Mouse (Mus musculus) neural tube, embryonic 11.5 days (tissue): ENCODE results near the gene Rnf2. TPM values are rescaled to one million over a fixed set of nuclear protein-coding genes. Genes with fewer than 3 reads are reported as not detected.
"Not testable (repeated sequence)": the region's sequence is repeated elsewhere in the genome, so short reads cannot be mapped to it uniquely, and the experiment has no call there.

Source experiments
- ATAC-seq: fragments of 200-750 bp; cut with Nextera tagmentation; 2 replicates; pipeline ENCODE4 v1.8.0; 2017; ENCODE audit warnings: moderate number of reproducible peaks, mild to moderate bottlenecking, moderate TSS enrichment, moderate library complexity; ENCODE audit not compliant: insufficient read depth, low FRiP score, low TSS enrichment
- DNase-seq: peaks from one replicate; pipeline ENCODE4 v3.0.0-alpha.2; 2015; ENCODE audit warnings: low spot score
- H3K27ac ChIP-seq: fragments of 300-500 bp; sonication (generic); 2 replicates; pipeline ENCODE4 v1.5.1; 2014; ENCODE audit warnings: low read depth, mild to moderate bottlenecking, low read length
- H3K27me3 ChIP-seq: fragments of 300-500 bp; sonication (generic); 2 replicates; pipeline ENCODE4 v1.6.1; 2014; ENCODE audit warnings: mild to moderate bottlenecking, low read length, mixed read lengths; ENCODE audit not compliant: control insufficient read depth, insufficient read depth
- H3K36me3 ChIP-seq: fragments of 300-500 bp; sonication (generic); 2 replicates; pipeline ENCODE4 v1.6.1; 2014; ENCODE audit warnings: mild to moderate bottlenecking, low read length, moderate library complexity, mixed read lengths; ENCODE audit not compliant: control insufficient read depth, insufficient read depth
- H3K4me1 ChIP-seq: fragments of 300-500 bp; sonication (generic); 2 replicates; pipeline ENCODE4 v1.6.1; 2014; ENCODE audit warnings: low read length, mixed read lengths; ENCODE audit not compliant: control insufficient read depth, insufficient read depth
- H3K4me2 ChIP-seq: fragments of 300-500 bp; sonication (generic); 2 replicates; pipeline ENCODE4 v1.6.1; 2014; ENCODE audit warnings: low read depth, mild to moderate bottlenecking, moderate library complexity
- H3K4me3 ChIP-seq: fragments of 300-500 bp; sonication (generic); 2 replicates; pipeline ENCODE4 v1.5.1; 2014; ENCODE audit warnings: low read depth, low read length
- H3K9ac ChIP-seq: fragments of 300-500 bp; sonication (generic); 2 replicates; pipeline ENCODE4 v1.6.1; 2014; ENCODE audit warnings: mild to moderate bottlenecking, low read length
- H3K9me3 ChIP-seq: fragments of 300-500 bp; sonication (generic); 2 replicates; pipeline ENCODE4 v1.6.1; 2016; ENCODE audit warnings: low read length; ENCODE audit not compliant: control insufficient read depth
- WGBS: fragments of 180-500 bp; shearing (Covaris S2); extraction: QIAGEN DNeasy Blood & Tissue Kit; methylation state at CpG from one replicate; pipeline ENCODE4 v1.1.7; 2014; 5-methylcytosine and 5-hydroxymethylcytosine counted together
- polyA plus RNA-seq: library from polyadenylated mRNA; unstranded; fragments of >200 nt; fragmentation: Nextera tagmentation; extraction: Ambion mirVana; gene quantifications from 2 replicates; pipeline ENCODE4 v1.2.1, GENCODE M21; 2014

Gene Rnf2
- polyA plus RNA-seq, 1 experiment from 2014 or later: 155 TPM

GRCm38 (mm10) chr1:151494711-151495110 is 6.0 kb downstream of the Rnf2 start:
- no peak overlapping the region for H3K4me3 ChIP-seq
- DNase-seq: no peak
- no peak overlapping the region for H3K4me2 ChIP-seq
- H3K9me3 ChIP-seq: no peaks in the 10 kb centered on the region
- WGBS: 88% methylated on average over 6 of the region's 6 CpGs
- no peak overlapping the region for H3K27ac ChIP-seq
- H3K9ac ChIP-seq: no peak overlapping the region
- no peak for ATAC-seq
- H3K27me3 ChIP-seq: no peaks in the 10 kb centered on the region
- H3K36me3 ChIP-seq: no peaks in the 10 kb centered on the region
- H3K4me1 ChIP-seq: peaks cover 2% of the 10 kb centered on the region; the same call in 1 of the 2 replicates

- Histone ChIP-seq H3K27me3 (no peaks in the 10 kb centered on the region), H3K4me3 (no peak overlapping the region), H3K36me3 (no peaks in the 10 kb centered on the region), H3K4me1 (peaks cover 2% of the 10 kb centered on the region; the same call in 1 of the 2 replicates), H3K4me2 (no peak overlapping the region), H3K27ac (no peak overlapping the region), H3K9me3 (no peaks in the 10 kb centered on the region), H3K9ac (no peak overlapping the region)
- no peak for ATAC-seq
- no peak for DNase-seq
Observed at GRCm38 (mm10) chr1:151493826-151494225, 6.9 kb downstream of the Rnf2 start.

DNA sequence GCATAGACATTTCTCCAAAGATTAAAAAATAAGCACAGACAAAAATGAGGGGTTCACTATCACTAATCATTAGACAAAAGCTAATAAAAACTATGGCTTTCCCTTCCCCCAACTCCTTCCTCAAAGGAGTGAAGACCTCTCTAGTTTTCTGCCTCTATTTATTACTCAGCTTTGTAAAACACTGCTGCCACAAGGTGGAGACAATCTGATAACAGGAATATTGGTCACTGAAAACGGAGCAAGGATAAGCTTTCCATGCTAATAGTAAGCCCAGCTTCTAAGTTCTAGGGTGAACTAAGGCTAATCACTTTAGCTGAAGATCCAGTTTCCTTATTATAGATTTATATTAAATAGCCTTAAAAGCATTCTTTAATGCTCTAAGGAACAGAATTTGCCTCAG is 8.3 kb downstream of the Rnf2 start:
- H3K9ac ChIP-seq: no peak overlapping the region
- no peaks in the 10 kb centered on the region for H3K4me1 ChIP-seq
- H3K4me2 ChIP-seq: no peak overlapping the region
- H3K9me3 ChIP-seq: no peaks in the 10 kb centered on the region
- 76% methylated on average over 1 of the region's 1 CpGs for WGBS
- H3K27ac ChIP-seq: no peak overlapping the region
- no peak overlapping the region for H3K4me3 ChIP-seq
- H3K36me3 ChIP-seq: no peaks in the 10 kb centered on the region
- DNase-seq: no peak
- no peak for ATAC-seq
- no peaks in the 10 kb centered on the region for H3K27me3 ChIP-seq

- Histone ChIP-seq H3K4me2 (no peak overlapping the region), H3K9me3 (no peaks in the 10 kb centered on the region), H3K9ac (no peak overlapping the region), H3K4me1 (no peaks in the 10 kb centered on the region), H3K27ac (no peak overlapping the region), H3K27me3 (no peaks in the 10 kb centered on the region), H3K4me3 (no peak overlapping the region), H3K36me3 (no peaks in the 10 kb centered on the region)
- no peak for ATAC-seq
- DNase-seq: no peak
- WGBS: 89% methylated on average over 6 of the region's 6 CpGs
Observed at GRCm38 (mm10) chr1:151489806-151490205, 10.9 kb downstream of the Rnf2 start.

DNA sequence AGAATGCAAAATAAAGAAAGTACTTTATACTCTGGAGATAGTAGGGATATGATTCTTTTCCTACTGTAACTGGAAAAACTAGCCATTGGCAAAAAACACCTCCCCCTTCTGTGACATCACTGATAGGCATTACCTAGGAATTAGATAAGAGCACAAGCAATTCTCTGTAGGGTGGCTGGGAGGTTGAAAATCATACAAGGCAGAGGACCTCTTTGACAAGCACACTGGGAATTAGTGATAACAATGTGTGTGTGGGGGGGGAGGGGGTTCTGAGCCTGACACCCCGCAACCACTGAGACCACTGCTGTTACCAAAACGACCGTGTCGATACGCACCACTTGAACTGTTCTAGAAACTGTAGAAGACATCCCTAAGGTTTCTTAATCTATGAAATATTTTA is 16.0 kb downstream of the Rnf2 start:
- DNase-seq (no peak), ATAC-seq (no peak)
- H3K9ac ChIP-seq: no peak overlapping the region
- H3K9me3 ChIP-seq: no peaks in the 10 kb centered on the region
- H3K4me2 ChIP-seq: no peak overlapping the region
- H3K27ac ChIP-seq: no peak overlapping the region
- no peaks in the 10 kb centered on the region for H3K4me1 ChIP-seq
- no peak overlapping the region for H3K4me3 ChIP-seq
- WGBS: 81% methylated on average over 5 of the region's 5 CpGs
- no peaks in the 10 kb centered on the region for H3K27me3 ChIP-seq
- no peaks in the 10 kb centered on the region for H3K36me3 ChIP-seq

- H3K27ac ChIP-seq: no peak overlapping the region
- no peak overlapping the region for H3K4me2 ChIP-seq
- H3K4me3 ChIP-seq: no peak overlapping the region
- ATAC-seq (no peak), DNase-seq (no peak)
- H3K27me3 ChIP-seq: no peaks in the 10 kb centered on the region
- H3K4me1 ChIP-seq: no peaks in the 10 kb centered on the region
- H3K9me3 ChIP-seq: no peaks in the 10 kb centered on the region
- no peaks in the 10 kb centered on the region for H3K36me3 ChIP-seq
- H3K9ac ChIP-seq: no peak overlapping the region
- WGBS: 59% methylated on average over 1 of the region's 1 CpGs
Observed at GRCm38 (mm10) chr1:151483568-151483967, 17.2 kb downstream of the Rnf2 start.

DNA sequence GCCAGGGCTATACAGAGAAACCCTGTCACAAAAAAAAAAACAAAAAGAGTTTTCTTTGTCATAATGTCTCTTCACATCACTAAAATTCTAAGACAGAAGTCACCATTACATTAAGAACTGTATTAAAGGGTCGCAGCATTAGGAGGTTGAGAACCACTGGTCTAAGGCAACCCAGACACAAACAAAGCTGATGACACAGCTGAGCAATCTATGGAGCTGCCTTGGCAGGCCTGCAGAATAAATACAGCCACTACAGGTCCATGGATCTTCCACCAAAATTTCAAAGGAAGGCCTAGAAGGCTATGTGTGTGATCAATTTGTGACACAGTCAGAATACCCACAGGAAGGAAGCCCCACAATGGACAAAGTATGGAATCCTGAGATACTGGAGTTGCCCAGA is 18.3 kb downstream of the Rnf2 start:
- H3K9ac ChIP-seq: no peak overlapping the region
- H3K9me3 ChIP-seq: no peaks in the 10 kb centered on the region
- H3K27me3 ChIP-seq: no peaks in the 10 kb centered on the region
- no peak overlapping the region for H3K4me3 ChIP-seq
- WGBS: 93% methylated on average over 1 of the region's 1 CpGs
- no peak overlapping the region for H3K27ac ChIP-seq
- H3K4me1 ChIP-seq: no peaks in the 10 kb centered on the region
- DNase-seq: no peak
- ATAC-seq: no peak
- H3K4me2 ChIP-seq: no peak overlapping the region
- H3K36me3 ChIP-seq: no peaks in the 10 kb centered on the region

GRCm38 (mm10) chr1:151472386-151472785 is 28.4 kb downstream of the Rnf2 start:
- H3K27ac ChIP-seq, H3K4me3 ChIP-seq, H3K4me2 ChIP-seq, H3K9me3 ChIP-seq, H3K4me1 ChIP-seq, ATAC-seq, H3K27me3 ChIP-seq, H3K9ac ChIP-seq, DNase-seq: not testable (repeated sequence)
- 95% methylated on average over 8 of the region's 8 CpGs for WGBS
- H3K36me3 ChIP-seq: peaks cover 13% of the 10 kb centered on the region

DNA sequence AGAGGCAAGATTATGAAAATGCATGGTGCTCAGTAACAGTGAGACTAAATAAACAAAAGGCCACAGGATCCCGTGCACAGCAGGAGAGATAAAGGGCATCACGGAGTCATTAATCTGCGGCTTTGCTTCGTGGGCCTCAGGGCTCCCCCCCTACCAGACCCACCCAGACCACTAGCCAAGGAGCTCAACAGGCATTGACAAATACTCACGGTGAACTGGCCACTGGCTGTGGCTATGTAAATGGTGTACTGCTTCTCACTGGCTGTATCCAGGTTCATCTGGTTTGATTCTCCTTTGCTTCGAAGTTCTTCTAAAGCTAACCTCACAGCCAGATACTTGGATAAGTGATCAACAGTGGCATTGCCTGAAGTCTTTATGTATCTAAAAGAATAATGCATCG is 29.3 kb downstream of the Rnf2 start:
- no peaks in the 10 kb centered on the region for H3K27me3 ChIP-seq
- DNase-seq (no peak), ATAC-seq (0 out of 2 replicates have a peak, but pooled peaks have one; percentile 54)
- H3K9ac ChIP-seq: no peak overlapping the region
- no peak overlapping the region for H3K4me2 ChIP-seq
- no peak overlapping the region for H3K27ac ChIP-seq
- no peaks in the 10 kb centered on the region for H3K9me3 ChIP-seq
- no peak overlapping the region for H3K4me3 ChIP-seq
- WGBS: 47% methylated on average over 7 of the region's 7 CpGs
- peaks cover 13% of the 10 kb centered on the region for H3K36me3 ChIP-seq
- H3K4me1 ChIP-seq: no peaks in the 10 kb centered on the region
